ENCODE assay signal across 9 mouse cellular contexts in the genomic region with DNA sequence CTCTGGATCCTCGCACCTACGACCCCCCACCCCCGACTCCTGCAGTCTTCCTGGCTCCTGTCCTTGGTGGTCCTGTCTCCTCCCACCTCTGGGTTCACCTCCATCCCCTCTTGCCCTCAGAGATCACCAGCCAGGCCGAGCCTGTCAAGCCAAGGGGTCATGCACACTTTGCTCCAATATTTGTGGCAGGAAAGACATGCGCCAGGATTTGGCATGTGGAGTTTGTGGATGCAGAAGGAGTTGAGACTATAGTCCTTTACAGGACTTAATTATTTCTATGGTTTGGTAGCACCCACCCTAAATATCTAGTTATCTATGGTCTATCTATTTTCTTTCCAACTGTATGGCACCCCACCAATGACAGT. TPM values are rescaled to one million over a fixed set of nuclear protein-coding genes. Genes with fewer than 3 reads are reported as not detected.
DNase-seq lines count a peak whose midpoint lies in the region; ATAC-seq lines count a peak whose summit lies in the region.
"Had no signal": no experiment of that assay in that cellular context is flagged by ENCODE, and none has a peak within 500 bp of the region (broad histone marks: within the 10 kb centered on the region; RNA-seq: fewer than 3 reads in every experiment).

No protein-coding gene starts in this region.

- peak; percentile 7 for DNase-seq in cerebellum, adult 9-11 months
- DNase-seq in cerebellum, adult 18-20 months: no peak
- no peak for DNase-seq in right cerebral cortex, postnatal 25 days
- no peak for DNase-seq in gastrocnemius, postnatal 14 days
- DNase-seq: thymus, postnatal 25 days had no signal

- WGBS in limb, embryonic 13.5 days: 6% methylated on average over 5 of the region's 5 CpGs
- 9% methylated on average over 5 of the region's 5 CpGs for WGBS in stomach, embryonic 16.5 days

- H3K27me3 ChIP-seq in megakaryocyte, embryonic 14.5 days (replicated peaks): peaks cover 6% of the 10 kb centered on the region
- no peaks in the 10 kb centered on the region for H3K27me3 ChIP-seq in limb, embryonic 13.5 days
- H3K27me3 ChIP-seq in stomach, embryonic 16.5 days (ENCODE audit: control insufficient read depth, insufficient read depth, low read length): no peaks in the 10 kb centered on the region

- peak overlapping the region; percentile 88 for H3K4me2 ChIP-seq in limb, embryonic 13.5 days (replicated peaks)
- peak overlapping the region; percentile 87 for H3K4me2 ChIP-seq in stomach, embryonic 16.5 days (ENCODE audit: low read depth, low read length)

- H3K36me3 ChIP-seq in megakaryocyte, embryonic 14.5 days (replicated peaks; ENCODE audit: low read length): no peaks in the 10 kb centered on the region
- 0 out of 2 replicates have a peak, but pooled peaks cover 3% of the 10 kb centered on the region for H3K36me3 ChIP-seq in limb, embryonic 13.5 days
- H3K36me3 ChIP-seq in stomach, embryonic 16.5 days (ENCODE audit: control insufficient read depth, insufficient read depth, low read length): no peaks in the 10 kb centered on the region

- peak overlapping the region; percentile 81 for H3K9ac ChIP-seq in limb, embryonic 13.5 days
- peak overlapping the region; percentile 83 for H3K9ac ChIP-seq in stomach, embryonic 16.5 days (ENCODE audit: low read length)

- H3K9me3 ChIP-seq in megakaryocyte, embryonic 14.5 days: no peaks in the 10 kb centered on the region
- no peaks in the 10 kb centered on the region for H3K9me3 ChIP-seq in limb, embryonic 13.5 days
- H3K9me3 ChIP-seq in stomach, embryonic 16.5 days (replicated peaks; ENCODE audit: control insufficient read depth, low read length): no peaks in the 10 kb centered on the region

- H3K4me1 ChIP-seq in megakaryocyte, embryonic 14.5 days: peaks cover 18% of the 10 kb centered on the region; the same call in 1 of the 2 replicates
- H3K4me1 ChIP-seq in limb, embryonic 13.5 days: peaks cover 42% of the 10 kb centered on the region
- peaks cover 27% of the 10 kb centered on the region for H3K4me1 ChIP-seq in stomach, embryonic 16.5 days (ENCODE audit: control insufficient read depth, insufficient read depth, low read length)

- H3K4me3 ChIP-seq in megakaryocyte, embryonic 14.5 days (replicated peaks): peak overlapping the region; percentile 90
- peak overlapping the region; percentile 57 for H3K4me3 ChIP-seq in limb, embryonic 13.5 days
- H3K4me3 ChIP-seq in stomach, embryonic 16.5 days (replicated peaks; ENCODE audit: low read length): peak overlapping the region; percentile 66

- intact Hi-C loops in gastrocnemius, postnatal 14 days (cut with DNase I; ENCODE audit: low total_unique reads): no loop called here

- ATAC-seq in megakaryocyte, adult 5-6 weeks (ENCODE audit: poor library complexity, severe bottlenecking): no peak
- ATAC-seq in limb, embryonic 13.5 days (ENCODE audit: low FRiP score, low read depth): no peak; the same call in 1 of the 2 replicates
- peak; percentile 27; the same call in 1 of the 2 replicates for ATAC-seq in stomach, embryonic 16.5 days (ENCODE audit: insufficient read depth, low FRiP score)

- H3K27ac ChIP-seq in limb, embryonic 13.5 days: peak overlapping the region; percentile 94
- H3K27ac ChIP-seq in stomach, embryonic 16.5 days (ENCODE audit: low read length): peak overlapping the region; percentile 95

RNA-seq across cellular contexts. Expression of a gene that starts 0.6 kb away (rescaled TPM):
- 0.29 TPM in 1 of 2 replicates, not detected in the other for polyA plus RNA-seq in megakaryocyte, embryonic 14.5 days (2012; ENCODE audit: insufficient read depth, low replicate concordance)
- not detected in 2 replicates for total RNA-seq in megakaryocyte, adult 5-6 weeks (2015)
- total RNA-seq in megakaryocyte, adult 5-6 weeks (2017): 0.89 TPM in 1 of 2 replicates, not detected in the other
- 9.2 and 9.8 TPM in 2 replicates for polyA plus RNA-seq in limb, embryonic 13.5 days (2015; fragmentation: Nextera tagmentation; extraction: Ambion mirVana)
- 2.5 and 5.3 TPM in 2 replicates for polyA plus RNA-seq in stomach, embryonic 16.5 days (2015; fragmentation: Nextera tagmentation; extraction: Ambion mirVana)
- 10 to 100 TPM; 18.5 to 18.9 TPM for total RNA-seq in gastrocnemius, postnatal 14 days (2021)
